Mouse (Mus musculus) left cerebral cortex, adult 18-20 months (tissue): ENCODE measurements at regions not wholly inside any gene's neighbourhood (a gene's known extent, or its start where the extent isn't known, plus 50 kb on each side); places are given as distances from the start of the nearest gene placed in this dataset.
A peak's percentile ranks its signal among the peaks of the same experiment; 100 is the strongest.

Experiments used
- DNase-seq, 2 experiments: peaks; one replicate each; pipeline ENCODE4 v3.0.0; 2021 to 2022; ENCODE audit warnings: low spot score in 2 of 2, mixed read lengths in 1 of 2

GRCm38 (mm10) chr3:117520461-117520860, 54.2 kb upstream of the Plppr5 start:
- no peak for DNase-seq

GRCm38 (mm10) chr3:117508090-117508489, 66.5 kb upstream of the Plppr5 start:
- no peak for DNase-seq

GRCm38 (mm10) chr3:117506151-117506723, 68.4 kb upstream of the Plppr5 start:
- no peak for DNase-seq

- DNase-seq, result no peak
Observed at GRCm38 (mm10) chr3:117501107-117501506, 73.5 kb upstream of the Plppr5 start.

- no peak for DNase-seq
Observed at GRCm38 (mm10) chr3:117498138-117498897, 76.3 kb upstream of the Plppr5 start.

GRCm38 (mm10) chr3:117494118-117494517, 80.5 kb upstream of the Plppr5 start:
- peak; percentile 52 to 61 for DNase-seq

GRCm38 (mm10) chr3:117487281-117488027, 87.2 kb upstream of the Plppr5 start:
- no peak for DNase-seq

- DNase-seq, result no peak
Observed at GRCm38 (mm10) chr3:117486351-117486750, 88.3 kb upstream of the Plppr5 start.

GRCm38 (mm10) chr3:117480131-117480530, 94.5 kb upstream of the Plppr5 start:
- peak; percentile 4 to 21 for DNase-seq

- DNase-seq, result no peak
Observed at GRCm38 (mm10) chr3:117459507-117459906, 98.8 kb upstream of the Plppr4 start.

GRCm38 (mm10) chr3:117450559-117450958, 89.9 kb upstream of the Plppr4 start:
- DNase-seq, result no peak

- DNase-seq, result no peak
Observed at GRCm38 (mm10) chr3:117441887-117442286, 81.2 kb upstream of the Plppr4 start.

- no peak for DNase-seq
Observed at GRCm38 (mm10) chr3:117440294-117440693, 79.6 kb upstream of the Plppr4 start.

- DNase-seq, result peak; percentile 73 to 86
Observed at GRCm38 (mm10) chr3:117438473-117439114, 77.9 kb upstream of the Plppr4 start.

GRCm38 (mm10) chr3:117424526-117424925, 63.9 kb upstream of the Plppr4 start:
- DNase-seq, result no peak

GRCm38 (mm10) chr3:117412896-117413747, 52.4 kb upstream of the Plppr4 start:
- no peak for DNase-seq
